In genomic region chr9:14187753-14188152, GRCm38 (mm10) we compare ENCODE assay signal across 15 mouse cellular contexts.
"Had no signal": no experiment of that assay in that cellular context is flagged by ENCODE, and none has a peak within 500 bp of the region (broad histone marks: within the 10 kb centered on the region; RNA-seq: fewer than 3 reads in every experiment).

No protein-coding gene starts in this region.

- H3K27ac ChIP-seq: kidney, embryonic 15.5 days; limb, embryonic 15.5 days; liver, embryonic 12.5 days; midbrain, embryonic 15.5 days; stomach, embryonic 15.5 days had no signal

- ATAC-seq: liver, embryonic 12.5 days; midbrain, embryonic 15.5 days had no signal

- H3K4me3 ChIP-seq: kidney, embryonic 15.5 days; limb, embryonic 15.5 days; liver, embryonic 12.5 days; midbrain, embryonic 15.5 days; stomach, embryonic 15.5 days had no signal

- H3K9me3 ChIP-seq: kidney, embryonic 15.5 days; limb, embryonic 15.5 days; liver, embryonic 12.5 days; midbrain, embryonic 15.5 days; stomach, embryonic 15.5 days had no signal

- H3K9ac ChIP-seq: kidney, embryonic 15.5 days; limb, embryonic 15.5 days; liver, embryonic 12.5 days; lung, embryonic 14.5 days; midbrain, embryonic 15.5 days; stomach, embryonic 15.5 days had no signal

- H3K4me2 ChIP-seq: kidney, embryonic 15.5 days; limb, embryonic 15.5 days; liver, embryonic 12.5 days; lung, embryonic 14.5 days; midbrain, embryonic 11.5 days; midbrain, embryonic 15.5 days; stomach, embryonic 15.5 days had no signal

- H3K27me3 ChIP-seq: kidney, embryonic 15.5 days; limb, embryonic 15.5 days; liver, embryonic 12.5 days; midbrain, embryonic 15.5 days; stomach, embryonic 15.5 days had no signal

- DNase-seq: kidney, adult 18-20 months; kidney, postnatal 14 days; layer of hippocampus, postnatal 36 days; lung, postnatal 10 days; lung, postnatal 4 days; right cerebral cortex, postnatal 14 days; thymus, adult 2 months; thymus, postnatal 25 days had no signal

- H3K4me1 ChIP-seq: liver, embryonic 12.5 days; midbrain, embryonic 15.5 days had no signal

- H3K36me3 ChIP-seq: kidney, embryonic 15.5 days; limb, embryonic 15.5 days; liver, embryonic 12.5 days; midbrain, embryonic 15.5 days; stomach, embryonic 15.5 days had no signal
